Mouse (Mus musculus) liver, embryonic 16.5 days (tissue): ENCODE data around the gene Ube2c. TPM values are rescaled to one million over a fixed set of nuclear protein-coding genes. Genes with fewer than 3 reads are reported as not detected.

Source experiments
- polyA plus RNA-seq: library from polyadenylated mRNA; unstranded; fragments of >200 nt; fragmentation: Nextera tagmentation; extraction: Ambion mirVana; gene quantifications from 2 replicates; pipeline ENCODE4 v1.2.1, GENCODE M21; 2015

Ube2c gene
- polyA plus RNA-seq, 1 experiment from 2014 or later: 661 TPM

Other genes starting within 250 kb of the Ube2c start
- 0.76 and 1.7 TPM in 2 replicates for gene Wfdc2, start 207.5 kb upstream of the Ube2c start, polyA plus RNA-seq
- gene Spint3, start 196.4 kb upstream of the Ube2c start, polyA plus RNA-seq: not detected in 2 replicates
- 0.21 TPM in 1 of 2 replicates, not detected in the other for gene Wfdc6a, start 184.5 kb upstream of the Ube2c start, polyA plus RNA-seq
- not detected in 2 replicates for gene Eppin, start 176.3 kb upstream of the Ube2c start, polyA plus RNA-seq
- not detected in 2 replicates for gene Wfdc6b, start 156.4 kb upstream of the Ube2c start, polyA plus RNA-seq
- gene Wfdc8, start 156.3 kb upstream of the Ube2c start, polyA plus RNA-seq: not detected in 2 replicates
- not detected in 2 replicates for gene Wfdc16, start 131.1 kb upstream of the Ube2c start, polyA plus RNA-seq
- not detected in 2 replicates for gene Wfdc10, start 113.9 kb upstream of the Ube2c start, polyA plus RNA-seq
- not detected in 2 replicates for gene Wfdc9, start 113.3 kb upstream of the Ube2c start, polyA plus RNA-seq
- not detected in 2 replicates for gene Wfdc11, start 95.8 kb upstream of the Ube2c start, polyA plus RNA-seq
- gene Wfdc13, start 84.8 kb upstream of the Ube2c start, polyA plus RNA-seq: not detected in 2 replicates
- gene Spint4, start 71.4 kb upstream of the Ube2c start, polyA plus RNA-seq: not detected in 2 replicates
- gene Spint5, start 54.6 kb upstream of the Ube2c start, polyA plus RNA-seq: not detected in 2 replicates
- gene Wfdc3, start 24.0 kb upstream of the Ube2c start, polyA plus RNA-seq: 1.5 and 1.7 TPM in 2 replicates
- gene Dnttip1, start 23.9 kb upstream of the Ube2c start, polyA plus RNA-seq: 40.1 and 43.1 TPM in 2 replicates
- gene Tnnc2, start 10.1 kb downstream of the Ube2c start, polyA plus RNA-seq: 29.4 and 67.5 TPM in 2 replicates
- gene Snx21, start 15.9 kb downstream of the Ube2c start, polyA plus RNA-seq: 9.4 and 12.1 TPM in 2 replicates
- gene Acot8, start 35.0 kb downstream of the Ube2c start, polyA plus RNA-seq: 19.8 and 20.6 TPM in 2 replicates
- 4.3 TPM in 2 replicates for gene Zswim3, start 35.2 kb downstream of the Ube2c start, polyA plus RNA-seq
- gene Zswim1, start 52.8 kb downstream of the Ube2c start, polyA plus RNA-seq: 3.4 and 4.1 TPM in 2 replicates
- gene Spata25, start 58.6 kb downstream of the Ube2c start, polyA plus RNA-seq: not detected in 2 replicates
- gene Ctsa, start 63.0 kb downstream of the Ube2c start, polyA plus RNA-seq: 90.7 and 92.5 TPM in 2 replicates
- gene Neurl2, start 63.6 kb downstream of the Ube2c start, polyA plus RNA-seq: 1.7 and 2.5 TPM in 2 replicates
- gene Pltp, start 87.8 kb downstream of the Ube2c start, polyA plus RNA-seq: 23.1 and 27.4 TPM in 2 replicates
- gene Pcif1, start 109.4 kb downstream of the Ube2c start, polyA plus RNA-seq: 36.8 and 38.2 TPM in 2 replicates
- gene Zfp335, start 141.9 kb downstream of the Ube2c start, polyA plus RNA-seq: 5.9 and 6.8 TPM in 2 replicates
- gene Mmp9, start 170.9 kb downstream of the Ube2c start, polyA plus RNA-seq: 8.9 and 13.0 TPM in 2 replicates
- gene Slc12a5, start 190.9 kb downstream of the Ube2c start, polyA plus RNA-seq: 0.13 TPM in 2 replicates